Mouse (Mus musculus) hematopoietic stem cell, adult 5-6 weeks (primary cell): Measurements from ENCODE around the gene Akap1. TPM values are rescaled to one million over a fixed set of nuclear protein-coding genes. Genes with fewer than 3 reads are reported as not detected.
"Not testable (repeated sequence)": the region's sequence is repeated elsewhere in the genome, so short reads cannot be mapped to it uniquely, and the experiment has no call there.

Experiments used
- ATAC-seq, 2 experiments: fragments of 125-278 bp in 1 of 2; replicated peaks in 1 of 2; 2 replicates each; pipeline ENCODE4 v1.8.0; 2016 to 2017; ENCODE audit warnings: inconsistent platforms in 2 of 2, mild to moderate bottlenecking in 2 of 2, moderate number of reproducible peaks in 2 of 2, low read depth in 1 of 2, moderate TSS enrichment in 1 of 2; ENCODE audit not compliant: low FRiP score in 2 of 2, poor library complexity in 2 of 2, severe bottlenecking in 2 of 2, insufficient read depth in 1 of 2, low TSS enrichment in 1 of 2
- total RNA-seq: library from RNA; stranded (forward); fragments of 172-1452, 232-1000 nt; gene quantifications from 2 replicates; pipeline ENCODE4 v1.2.3, GENCODE M21; 2017

Gene Akap1
- 16.7 and 22.4 TPM in 2 replicates for total RNA-seq

- ATAC-seq: peak; percentile 88 to 93
These were observed at the start of gene Akap1 for GRCm38 (mm10) chr11:88864458-88865197. Gene Akap1 (minus strand): TSS chr11:88864586.

- ATAC-seq: no peak
These were observed 45.1 kb upstream of the Akap1 start for GRCm38 (mm10) chr11:88909388-88910036.

- peak; percentile 78 to 80 for ATAC-seq
These were observed 44.3 kb upstream of the Akap1 start for GRCm38 (mm10) chr11:88908557-88909211.

- no peak for ATAC-seq
These were observed 43.5 kb upstream of the Akap1 start for GRCm38 (mm10) chr11:88907886-88908285.

- no peak for ATAC-seq
These were observed 41.2 kb upstream of the Akap1 start for GRCm38 (mm10) chr11:88905621-88906020.

GRCm38 (mm10) chr11:88904080-88904479 is 39.7 kb upstream of the Akap1 start:
- no peak for ATAC-seq

GRCm38 (mm10) chr11:88902762-88903161 is 38.4 kb upstream of the Akap1 start:
- ATAC-seq: no peak

GRCm38 (mm10) chr11:88901341-88901802 is 37.0 kb upstream of the Akap1 start:
- no peak for ATAC-seq

GRCm38 (mm10) chr11:88899561-88899960 is 35.2 kb upstream of the Akap1 start:
- no peak for ATAC-seq

GRCm38 (mm10) chr11:88898380-88898763 is 34.0 kb upstream of the Akap1 start:
- no peak for ATAC-seq

GRCm38 (mm10) chr11:88897624-88898379 is 33.4 kb upstream of the Akap1 start:
- no peak for ATAC-seq

- not testable (repeated sequence) for ATAC-seq
These were observed 31.4 kb upstream of the Akap1 start for GRCm38 (mm10) chr11:88895800-88896232.

GRCm38 (mm10) chr11:88895235-88895634 is 30.8 kb upstream of the Akap1 start:
- ATAC-seq: not testable (repeated sequence)

- not testable (repeated sequence) for ATAC-seq
These were observed 29.9 kb upstream of the Akap1 start for GRCm38 (mm10) chr11:88894279-88894678.

GRCm38 (mm10) chr11:88893501-88893900 is 29.1 kb upstream of the Akap1 start:
- not testable (repeated sequence) for ATAC-seq

- ATAC-seq: not testable (repeated sequence)
These were observed 28.4 kb upstream of the Akap1 start for GRCm38 (mm10) chr11:88892789-88893188.

- not testable (repeated sequence) for ATAC-seq
These were observed 27.7 kb upstream of the Akap1 start for GRCm38 (mm10) chr11:88891921-88892561.
